Mouse (Mus musculus) spleen, adult 2 months (tissue): ENCODE measurements at regions not wholly inside any gene's neighbourhood (a gene's known extent, or its start where the extent isn't known, plus 50 kb on each side); places are given as distances from the start of the nearest gene placed in this dataset.

Experiments used
- DNase-seq, 2 experiments: peaks; one replicate each; pipeline versions ENCODE4 v3.0.0 to v3.0.0-alpha.2; 2012 to 2021; ENCODE audit warnings: low spot score in 2 of 2, low read depth in 1 of 2
- H3K27ac ChIP-seq: fragments of 200-500 bp; 2 replicates; pipeline ENCODE4 v1.5.1; 2012; ENCODE audit warnings: low read length, inconsistent platforms; ENCODE audit not compliant: insufficient read depth
- H3K27me3 ChIP-seq: fragments of 200-500 bp; 2 replicates; pipeline ENCODE4 v1.6.1; 2012; ENCODE audit warnings: mild to moderate bottlenecking, moderate library complexity, low read length, inconsistent platforms; ENCODE audit not compliant: control insufficient read depth, insufficient read depth
- H3K36me3 ChIP-seq: fragments of 200-500 bp; 2 replicates; pipeline ENCODE4 v1.6.1; 2012; ENCODE audit warnings: mild to moderate bottlenecking, low read length, inconsistent platforms; ENCODE audit not compliant: control insufficient read depth, insufficient read depth
- H3K4me1 ChIP-seq: fragments of 200-500 bp; 2 replicates; pipeline ENCODE4 v1.6.1; 2011; ENCODE audit warnings: inconsistent platforms; ENCODE audit not compliant: control insufficient read depth, insufficient read depth, insufficient read length
- H3K4me3 ChIP-seq: fragments of 200-500 bp; 2 replicates; pipeline ENCODE4 v1.5.1; 2011; ENCODE audit warnings: mild to moderate bottlenecking, inconsistent platforms; ENCODE audit not compliant: insufficient read depth, insufficient read length; ENCODE audit errors: extremely low read depth
- CTCF ChIP-seq: fragments of 200-500 bp; IDR thresholded peaks from 2 replicates; pipeline ENCODE4 v1.5.1; 2011; ENCODE audit warnings: mild to moderate bottlenecking, inconsistent platforms; ENCODE audit not compliant: insufficient read depth, insufficient read length, insufficient replicate concordance; ENCODE audit errors: extremely low read depth
- POLR2A ChIP-seq: fragments of 200-500 bp; IDR thresholded peaks from 2 replicates; pipeline ENCODE4 v1.6.1; 2011; ENCODE audit warnings: low read depth, low read length, inconsistent platforms
- WGBS: fragments of 180-500 bp; shearing (Covaris S2); methylation state at CpG from one replicate; pipeline ENCODE4 v1.1.7; 2018; 5-methylcytosine and 5-hydroxymethylcytosine counted together

DNA sequence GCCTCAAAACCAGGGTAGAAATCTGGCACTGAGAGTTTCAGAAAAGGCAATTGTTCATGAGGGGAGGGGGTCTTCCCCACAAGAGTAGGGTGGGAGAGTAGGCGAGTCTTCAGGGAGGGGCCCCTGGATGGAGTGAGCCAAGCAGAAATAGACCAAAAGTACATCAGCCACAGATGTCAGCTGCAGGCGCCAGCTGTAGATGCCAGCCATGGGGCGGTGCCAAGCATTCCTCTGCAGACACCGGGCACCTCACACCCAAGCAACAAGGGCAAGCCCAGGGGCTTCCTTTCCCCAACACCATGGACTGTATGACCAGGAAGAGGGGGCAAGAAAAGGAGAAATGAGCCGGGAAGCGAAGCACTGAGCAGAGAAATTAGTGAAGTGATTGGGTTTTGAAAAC lies 613.9 kb upstream of the 2610301B20Rik start:
- no peak overlapping the region for H3K4me3 ChIP-seq
- DNase-seq = no peak
- no peaks in the 10 kb centered on the region for H3K27me3 ChIP-seq
- H3K4me1 ChIP-seq = no peaks in the 10 kb centered on the region
- TF ChIP-seq CTCF (no peak), POLR2A (no peak)
- H3K27ac ChIP-seq = no peak overlapping the region
- WGBS = 82% methylated on average over 6 of the region's 6 CpGs
- no peaks in the 10 kb centered on the region for H3K36me3 ChIP-seq

- 74% methylated on average over 2 of the region's 2 CpGs for WGBS
- no peak for DNase-seq
Observed at GRCm38 (mm10) chr4:10265942-10266341, 608.4 kb upstream of the 2610301B20Rik start.

GRCm38 (mm10) chr4:10285562-10285961 lies 588.7 kb upstream of the 2610301B20Rik start:
- DNase-seq = no peak
- H3K27me3 ChIP-seq = no peaks in the 10 kb centered on the region
- no peak overlapping the region for H3K27ac ChIP-seq
- TF ChIP-seq CTCF (no peak), POLR2A (no peak)
- no peaks in the 10 kb centered on the region for H3K36me3 ChIP-seq
- 79% methylated on average over 2 of the region's 2 CpGs for WGBS
- no peaks in the 10 kb centered on the region for H3K4me1 ChIP-seq
- no peak overlapping the region for H3K4me3 ChIP-seq

More at GRCm38 (mm10) chr4:10265942-10266341, 608.4 kb upstream of the 2610301B20Rik start:
- Histone ChIP-seq H3K4me1 (no peaks in the 10 kb centered on the region), H3K4me3 (no peak overlapping the region), H3K36me3 (no peaks in the 10 kb centered on the region), H3K27ac (no peak overlapping the region), H3K27me3 (no peaks in the 10 kb centered on the region)
- TF ChIP-seq POLR2A (no peak), CTCF (no peak)

DNA sequence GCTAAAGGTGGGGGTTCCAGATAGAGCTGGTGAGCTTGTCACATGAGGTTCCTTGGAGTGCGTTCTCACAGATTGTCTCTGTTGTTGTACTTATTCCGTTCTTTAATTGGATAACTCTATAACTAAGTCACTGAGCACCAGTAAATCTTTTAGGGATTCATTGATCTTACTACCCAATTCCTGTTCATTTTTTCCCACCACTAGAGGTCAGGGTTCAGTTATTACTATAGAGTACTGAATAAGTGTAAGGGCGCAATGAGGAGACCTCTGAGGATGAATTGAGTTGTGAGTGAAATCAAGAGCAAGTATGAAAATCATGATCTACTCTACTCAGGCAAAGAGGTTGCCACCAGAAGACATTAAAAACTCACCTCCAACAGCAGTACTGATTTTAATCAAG lies 584.0 kb upstream of the 2610301B20Rik start:
- Histone ChIP-seq H3K36me3 (no peaks in the 10 kb centered on the region), H3K4me3 (no peak overlapping the region), H3K4me1 (no peaks in the 10 kb centered on the region), H3K27ac (no peak overlapping the region), H3K27me3 (no peaks in the 10 kb centered on the region)
- DNase-seq = no peak
- WGBS = 71% methylated on average over 3 of the region's 3 CpGs
- TF ChIP-seq POLR2A (no peak), CTCF (no peak)

DNA sequence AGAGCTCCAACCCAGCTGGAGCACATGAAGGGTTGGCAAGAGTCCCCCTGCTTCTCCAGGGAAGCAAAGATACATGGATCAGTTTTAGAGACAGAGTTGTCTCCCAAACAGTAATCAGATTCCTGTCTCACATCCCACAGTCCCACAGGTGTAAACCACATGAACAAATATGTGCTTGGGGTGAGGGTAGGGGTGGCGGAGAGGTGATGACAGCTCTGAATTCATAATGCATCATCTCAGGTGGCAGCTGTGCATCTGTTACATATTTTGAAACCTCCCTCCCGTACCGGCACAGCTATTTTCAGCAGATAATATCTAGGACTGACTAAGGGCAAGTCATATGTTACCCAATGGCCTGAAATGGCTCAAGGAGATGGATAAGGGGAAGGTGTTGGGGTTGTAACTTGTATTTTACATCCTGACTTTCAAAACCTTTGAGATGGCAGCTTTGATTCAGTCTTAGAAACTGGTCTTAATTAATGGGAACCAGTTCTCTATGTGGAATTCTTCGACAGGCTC lies 579.2 kb upstream of the 2610301B20Rik start:
- H3K27me3 ChIP-seq = no peaks in the 10 kb centered on the region
- H3K36me3 ChIP-seq = no peaks in the 10 kb centered on the region
- TF ChIP-seq CTCF (no peak), POLR2A (no peak)
- no peak overlapping the region for H3K4me3 ChIP-seq
- no peak overlapping the region for H3K27ac ChIP-seq
- WGBS = 85% methylated on average over 4 of the region's 4 CpGs
- DNase-seq = no peak
- H3K4me1 ChIP-seq = no peaks in the 10 kb centered on the region

DNA sequence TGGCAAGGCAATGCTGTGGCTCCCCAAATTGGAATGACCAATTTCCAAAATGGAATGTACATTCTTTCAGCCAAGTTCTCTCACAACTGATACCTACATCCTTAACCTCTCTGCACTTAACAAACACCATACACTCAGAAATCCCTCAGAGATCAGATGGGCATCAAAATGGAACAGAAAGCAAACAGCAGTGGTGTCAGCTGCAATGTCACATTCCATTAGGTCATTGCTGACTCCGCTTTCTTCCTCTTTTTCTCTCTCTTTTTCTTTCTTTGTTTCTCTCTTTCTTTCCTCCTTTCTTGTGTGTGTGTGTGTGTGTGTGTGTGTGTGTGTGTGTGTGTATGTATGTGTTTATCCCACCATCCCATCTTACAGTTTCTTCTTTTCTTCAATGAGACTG lies 578.1 kb upstream of the 2610301B20Rik start:
- WGBS = 81% methylated on average over 1 of the region's 1 CpGs
- Histone ChIP-seq H3K4me1 (no peaks in the 10 kb centered on the region), H3K4me3 (no peak overlapping the region), H3K27ac (no peak overlapping the region), H3K27me3 (no peaks in the 10 kb centered on the region), H3K36me3 (no peaks in the 10 kb centered on the region)
- TF ChIP-seq CTCF (no peak), POLR2A (no peak)
- DNase-seq = no peak

DNA sequence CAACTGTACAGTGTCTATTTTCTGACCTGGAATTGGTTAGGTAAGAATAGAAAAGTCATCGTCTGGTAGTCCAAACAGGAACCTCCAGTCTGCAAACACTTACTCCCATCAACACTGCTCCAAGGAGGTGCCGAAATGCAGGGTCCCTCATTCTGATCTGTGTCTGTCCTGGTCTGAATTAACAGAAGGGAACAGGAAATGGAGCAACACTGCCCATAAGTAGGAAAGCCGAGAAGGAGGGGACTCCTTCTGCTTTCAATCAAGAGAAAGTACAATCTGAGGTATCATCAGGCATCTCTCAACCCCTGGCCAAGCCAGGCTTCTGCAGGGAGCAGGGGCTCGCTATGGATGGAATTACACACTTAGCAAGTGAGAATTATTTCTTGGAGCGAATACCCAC lies 562.4 kb upstream of the 2610301B20Rik start:
- H3K4me1 ChIP-seq = no peaks in the 10 kb centered on the region
- no peak for DNase-seq
- 76% methylated on average over 5 of the region's 5 CpGs for WGBS
- H3K27me3 ChIP-seq = no peaks in the 10 kb centered on the region
- no peaks in the 10 kb centered on the region for H3K36me3 ChIP-seq
- no peak overlapping the region for H3K4me3 ChIP-seq
- no peak for TF ChIP-seq POLR2A
- TF ChIP-seq CTCF = no peak
- H3K27ac ChIP-seq = no peak overlapping the region
